Mouse (Mus musculus) C2C12 (cell line): ENCODE results near the gene 1700017B05Rik.

Experiments used
- CTCF ChIP-seq: IDR thresholded peaks from one replicate; pipeline ENCODE4 v1.5.1; 2011; ENCODE audit not compliant: control insufficient read depth, insufficient read depth, insufficient read length
- FOSL1 ChIP-seq: IDR thresholded peaks from one replicate; pipeline ENCODE4 v1.8.0; 2011; ENCODE audit warnings: mild to moderate bottlenecking, low read length; ENCODE audit not compliant: poor library complexity, insufficient read depth, severe bottlenecking

DNA sequence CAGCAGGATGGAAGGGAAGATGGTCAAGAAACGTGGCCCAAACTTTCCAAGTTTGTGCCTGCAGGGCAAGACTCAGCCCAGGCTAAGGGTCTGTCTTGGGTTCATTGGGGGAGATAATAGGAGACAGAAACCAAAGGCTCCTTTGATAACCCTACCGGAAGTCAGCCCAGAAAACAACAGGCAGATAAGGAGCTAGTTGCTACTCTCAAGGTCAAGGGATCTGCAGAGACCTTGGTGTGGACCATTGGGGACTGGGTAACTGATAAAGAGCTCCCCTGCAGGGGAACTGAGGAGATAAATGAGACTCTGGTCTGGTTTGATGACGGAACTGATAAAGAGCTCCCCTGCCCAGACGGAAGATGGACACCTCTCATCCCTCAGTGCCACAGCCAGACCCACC is 45.0 kb upstream of the 1700017B05Rik start:
- TF ChIP-seq CTCF: no peak
- TF ChIP-seq FOSL1: no peak
